Mouse (Mus musculus) liver, embryonic 13.5 days (tissue): ENCODE results near the gene Dido1. TPM values are rescaled to one million over a fixed set of nuclear protein-coding genes. Genes with fewer than 3 reads are reported as not detected.
"Not testable (repeated sequence)": the region's sequence is repeated elsewhere in the genome, so short reads cannot be mapped to it uniquely, and the experiment has no call there.

Experiments used
- ATAC-seq: fragments of 200-750 bp; cut with Nextera tagmentation; 2 replicates; pipeline ENCODE4 v1.8.0; 2017; ENCODE audit warnings: low read depth, mild to moderate bottlenecking, moderate number of reproducible peaks, moderate library complexity
- DNase-seq: peaks from one replicate; pipeline ENCODE4 v3.0.0; 2022
- H3K27ac ChIP-seq: fragments of 300-500 bp; sonication (generic); 2 replicates; pipeline ENCODE4 v1.5.1; 2015; ENCODE audit warnings: moderate library complexity, mild to moderate bottlenecking, inconsistent platforms
- H3K27me3 ChIP-seq: fragments of 300-500 bp; sonication (generic); 2 replicates; pipeline ENCODE4 v1.6.1; 2015; ENCODE audit warnings: mild to moderate bottlenecking, inconsistent platforms
- H3K36me3 ChIP-seq: fragments of 300-500 bp; sonication (generic); 2 replicates; pipeline ENCODE4 v1.6.1; 2015; ENCODE audit warnings: mild to moderate bottlenecking, inconsistent platforms
- H3K4me1 ChIP-seq: fragments of 300-500 bp; sonication (generic); replicated peaks from 2 replicates; pipeline ENCODE4 v1.6.1; 2015; ENCODE audit warnings: inconsistent platforms
- H3K4me2 ChIP-seq: fragments of 300-500 bp; sonication (generic); 2 replicates; pipeline ENCODE4 v1.6.1; 2015; ENCODE audit warnings: inconsistent platforms, mild to moderate bottlenecking, moderate library complexity
- H3K4me3 ChIP-seq: fragments of 300-500 bp; sonication (generic); replicated peaks from 2 replicates; pipeline ENCODE4 v1.5.1; 2015; ENCODE audit warnings: mild to moderate bottlenecking, inconsistent platforms
- H3K9ac ChIP-seq: fragments of 300-500 bp; sonication (generic); 2 replicates; pipeline ENCODE4 v1.6.1; 2015; ENCODE audit warnings: mild to moderate bottlenecking, inconsistent platforms
- H3K9me3 ChIP-seq: fragments of 300-500 bp; sonication (generic); replicated peaks from 2 replicates; pipeline ENCODE4 v1.6.1; 2016; ENCODE audit warnings: inconsistent platforms
- WGBS: fragments of 180-500 bp; shearing (Covaris S2); methylation state at CpG from one replicate; pipeline ENCODE4 v1.1.7; 2015; ENCODE audit not compliant: insufficient replicate concordance; 5-methylcytosine and 5-hydroxymethylcytosine counted together
- polyA plus RNA-seq: library from polyadenylated mRNA; unstranded; fragments of >200 nt; fragmentation: Nextera tagmentation; extraction: Ambion mirVana; gene quantifications from 2 replicates; pipeline ENCODE4 v1.2.1, GENCODE M21; 2015

The Dido1 gene
- polyA plus RNA-seq, 1 experiment from 2014 or later: 10.1 TPM

DNA sequence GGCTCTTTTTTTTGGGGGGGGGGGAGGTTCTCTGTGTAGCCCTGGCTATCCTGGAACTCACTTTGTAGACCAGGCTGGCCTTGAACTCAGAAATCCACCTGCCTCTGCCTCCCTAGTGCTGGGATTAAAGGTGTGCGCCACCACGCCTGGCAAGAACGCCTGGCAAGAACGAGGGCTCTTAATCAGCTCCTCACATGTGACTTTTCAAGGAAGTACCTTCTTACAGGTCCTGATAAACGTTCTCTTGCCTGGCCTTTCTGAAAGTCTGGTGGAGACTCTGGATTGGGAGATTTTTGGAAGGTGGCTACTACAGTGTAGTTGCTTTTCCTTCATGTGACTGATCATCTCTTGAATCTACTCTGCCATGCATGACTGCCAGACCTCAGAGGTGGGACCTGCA, 12.9 kb upstream of the Dido1 start:
- Histone ChIP-seq H3K4me1 (peaks cover 51% of the 10 kb centered on the region), H3K27ac (0 out of 2 replicates have a peak overlapping the region, but pooled peaks have one; percentile 23), H3K36me3 (peaks cover 66% of the 10 kb centered on the region)
- not testable (repeated sequence) for DNase-seq, H3K9ac ChIP-seq, H3K4me3 ChIP-seq, H3K4me2 ChIP-seq, H3K9me3 ChIP-seq, ATAC-seq, H3K27me3 ChIP-seq
- WGBS: 56% methylated on average over 5 of the region's 5 CpGs

DNA sequence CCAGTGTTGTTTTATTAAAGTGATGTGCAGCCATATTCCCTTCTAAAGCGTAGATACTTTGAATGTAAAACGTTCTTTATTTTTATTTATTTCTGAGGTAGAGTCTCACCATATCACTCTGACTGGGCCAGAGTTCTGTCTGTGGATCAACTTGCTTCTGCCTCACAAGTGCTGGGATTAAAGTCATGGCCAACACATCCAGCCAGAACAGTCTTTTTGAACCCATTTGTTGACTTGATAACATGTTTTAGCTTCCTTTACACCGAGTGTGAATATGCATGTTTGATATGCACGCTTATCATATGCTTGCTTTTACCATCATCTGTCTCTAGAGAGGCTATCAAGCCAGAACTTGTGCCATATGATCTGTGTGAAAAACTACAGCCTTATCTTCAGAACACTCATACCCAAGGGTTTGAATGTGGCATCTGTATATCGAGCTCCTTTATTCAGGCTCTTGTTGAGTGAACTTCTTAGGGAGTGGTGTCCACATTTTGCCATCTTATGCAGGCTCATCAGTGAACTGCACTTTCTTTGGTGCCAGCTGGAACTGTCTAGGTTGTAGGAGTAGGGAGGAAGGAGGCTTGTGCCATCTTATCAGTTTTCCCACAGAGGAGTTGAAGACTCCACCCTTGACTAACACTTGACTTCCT, 2.4 kb upstream of the Dido1 start:
- Histone ChIP-seq H3K9me3 (no peaks in the 10 kb centered on the region), H3K4me1 (peaks cover 48% of the 10 kb centered on the region), H3K36me3 (peaks cover 44% of the 10 kb centered on the region), H3K27me3 (no peaks in the 10 kb centered on the region), H3K4me3 (peak overlapping the region; percentile 99), H3K27ac (peak overlapping the region; percentile 99), H3K4me2 (peak overlapping the region; percentile 86), H3K9ac (peak overlapping the region; percentile 100)
- peak; percentile 79 for ATAC-seq
- WGBS: 25% methylated on average over 5 of the region's 5 CpGs
- DNase-seq: peak; percentile 75

DNA sequence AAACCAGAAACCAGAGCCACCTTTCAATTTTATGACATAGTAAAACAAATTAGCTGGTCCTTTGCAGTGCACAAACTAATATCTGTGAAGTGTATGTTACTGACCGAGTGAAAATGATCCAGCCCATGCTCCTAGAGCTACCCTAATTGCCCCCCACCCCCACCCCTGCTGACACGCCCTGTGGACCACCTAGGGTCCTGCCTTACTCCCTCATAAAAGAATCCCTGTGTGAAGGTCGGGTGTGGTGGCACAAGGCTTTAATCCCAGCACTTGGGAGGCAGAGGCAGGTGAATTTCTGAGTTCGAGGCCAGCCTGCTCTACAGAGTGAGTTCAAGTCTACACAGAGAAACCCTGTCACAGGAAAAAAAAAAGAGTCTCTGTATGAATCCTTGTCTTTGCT, 1.7 kb upstream of the Dido1 start:
- Histone ChIP-seq H3K27me3 (no peaks in the 10 kb centered on the region), H3K4me3 (peak overlapping the region; percentile 99), H3K9me3 (no peaks in the 10 kb centered on the region), H3K4me1 (peaks cover 54% of the 10 kb centered on the region), H3K27ac (peak overlapping the region; percentile 99), H3K9ac (peak overlapping the region; percentile 100), H3K36me3 (peaks cover 44% of the 10 kb centered on the region), H3K4me2 (peak overlapping the region; percentile 86)
- ATAC-seq: no peak
- DNase-seq: no peak
- 41% methylated on average over 4 of the region's 4 CpGs for WGBS

DNA sequence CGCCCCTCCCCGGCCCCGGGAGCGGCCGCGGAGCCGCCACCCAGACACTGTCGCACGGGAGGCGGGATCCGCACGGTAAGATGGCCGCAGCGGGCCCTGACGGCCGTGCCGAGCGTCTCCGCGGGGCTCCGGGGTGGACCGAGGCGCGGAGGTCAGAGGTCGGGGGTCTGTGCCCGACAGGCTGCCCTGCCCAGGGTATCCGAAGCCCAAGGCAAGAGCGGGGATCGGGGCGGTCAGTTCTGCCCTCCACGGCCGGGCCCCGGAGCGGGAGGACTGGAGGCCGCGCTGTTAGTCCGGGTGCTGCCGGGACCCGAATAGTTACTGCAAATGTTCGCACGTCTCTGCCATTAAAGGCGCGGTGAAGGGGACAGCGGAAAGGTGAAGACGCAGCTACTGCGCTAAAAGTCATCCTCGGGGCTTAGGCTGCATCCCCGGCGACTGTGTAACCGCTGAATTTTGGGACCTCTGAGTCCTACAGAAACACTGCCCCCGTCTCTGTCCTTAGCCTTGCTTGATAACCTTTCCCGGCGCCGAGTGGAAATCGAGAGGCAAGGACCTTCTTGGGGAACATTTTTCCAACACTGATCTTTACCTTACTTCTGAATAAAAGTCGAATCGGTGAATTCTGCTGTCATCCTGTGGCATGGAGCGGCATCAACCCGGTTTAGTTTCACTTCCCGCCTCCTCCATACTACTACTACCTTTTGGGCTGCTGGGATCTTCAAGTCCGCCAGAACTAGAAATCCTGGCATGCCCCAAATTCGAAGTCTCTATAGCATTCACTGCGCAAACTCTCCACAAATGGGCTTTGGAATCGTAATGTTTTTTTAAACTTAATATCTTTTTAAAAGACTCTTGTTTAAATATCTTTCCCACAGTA, 717 bp upstream of the Dido1 start:
- Histone ChIP-seq H3K27me3 (no peaks in the 10 kb centered on the region), H3K9me3 (no peaks in the 10 kb centered on the region)
- DNase-seq: no peak

DNA sequence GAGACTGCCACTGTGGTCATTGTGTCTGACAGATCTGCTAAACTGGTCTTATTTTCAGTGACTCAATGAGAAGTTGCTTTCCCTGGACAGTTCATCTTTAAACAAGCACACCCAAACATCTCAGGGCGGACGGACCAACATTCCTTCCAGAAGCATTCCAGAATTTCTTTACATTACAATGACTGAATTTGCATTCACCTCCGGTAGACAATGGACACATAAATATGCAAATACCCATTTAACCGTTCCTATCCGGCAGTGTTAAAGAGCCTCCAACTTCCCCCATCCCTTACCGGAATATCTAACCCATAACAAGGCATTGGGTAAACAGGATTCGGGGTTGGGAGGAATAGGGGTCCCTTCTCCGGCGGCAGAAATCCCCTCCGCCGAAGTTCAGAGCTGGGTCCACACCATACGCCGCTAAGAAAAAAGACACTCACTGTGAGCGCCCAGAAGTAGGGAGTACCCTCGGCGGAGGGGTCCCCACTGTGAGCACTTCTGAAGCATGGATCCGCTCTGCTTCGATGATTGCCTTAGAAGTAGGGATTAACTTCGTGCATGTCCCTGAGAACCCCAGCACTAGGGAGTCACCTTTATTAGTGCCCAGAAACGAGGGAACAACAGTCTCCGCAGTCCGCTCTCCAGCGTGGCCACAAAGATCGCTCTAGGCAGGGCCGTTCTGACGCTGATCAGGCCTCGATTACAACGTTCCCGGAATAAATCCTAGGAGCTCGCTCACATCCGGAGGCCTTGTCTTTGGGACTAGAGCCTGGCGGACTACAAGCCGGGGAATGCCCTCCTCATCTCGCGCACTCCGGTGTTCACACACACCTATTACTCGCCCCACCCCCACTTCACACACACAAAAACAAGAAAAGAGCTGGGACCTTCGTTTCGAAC, 526 bp downstream of the Dido1 start:
- H3K4me3 ChIP-seq: peak overlapping the region; percentile 99
- H3K27ac ChIP-seq: peak overlapping the region; percentile 93
- DNase-seq (no peak), ATAC-seq (peak; percentile 1)
- H3K9me3 ChIP-seq: no peaks in the 10 kb centered on the region
- peaks cover 43% of the 10 kb centered on the region for H3K36me3 ChIP-seq
- peaks cover 75% of the 10 kb centered on the region for H3K4me1 ChIP-seq
- WGBS: under 1% methylated on average over 39 of the region's 39 CpGs
- H3K9ac ChIP-seq: peak overlapping the region; percentile 93
- no peaks in the 10 kb centered on the region for H3K27me3 ChIP-seq
- peak overlapping the region; percentile 76 for H3K4me2 ChIP-seq

More for the DNA sequence above, 717 bp upstream of the Dido1 start:
- Histone ChIP-seq H3K27ac (peak overlapping the region; percentile 99), H3K4me1 (peaks cover 63% of the 10 kb centered on the region), H3K9ac (peak overlapping the region; percentile 100), H3K36me3 (peaks cover 44% of the 10 kb centered on the region), H3K4me3 (peak overlapping the region; percentile 99), H3K4me2 (peak overlapping the region; percentile 86)
- WGBS: under 1% methylated on average over 58 of the region's 64 CpGs
- ATAC-seq: no peak

DNA sequence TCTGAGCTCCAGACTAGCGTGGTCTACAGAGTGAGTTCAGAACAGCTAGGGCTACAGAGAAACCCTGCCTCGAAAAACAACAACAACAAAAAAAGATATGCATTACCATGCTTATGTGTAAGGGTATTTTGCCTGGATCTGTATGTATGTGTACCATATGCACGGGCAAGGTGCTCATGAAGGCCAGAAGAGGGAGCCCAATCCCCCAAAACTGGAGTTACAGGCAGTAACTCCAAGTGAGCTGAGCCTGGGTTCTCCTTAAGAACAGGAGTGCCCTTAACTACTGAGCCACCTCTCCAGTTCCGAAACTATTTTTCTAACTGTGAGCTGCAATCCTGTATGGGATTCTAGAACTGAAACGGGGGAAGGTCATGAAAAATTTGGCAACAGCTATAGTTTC, 3.8 kb downstream of the Dido1 start:
- Histone ChIP-seq H3K27me3 (no peaks in the 10 kb centered on the region), H3K9me3 (no peaks in the 10 kb centered on the region), H3K9ac (0 out of 2 replicates have a peak overlapping the region, but pooled peaks have one; percentile 97), H3K4me1 (peaks cover 69% of the 10 kb centered on the region), H3K4me3 (0 out of 2 replicates have a peak overlapping the region, but pooled peaks have one; percentile 2), H3K4me2 (0 out of 2 replicates have a peak overlapping the region, but pooled peaks have one; percentile 10), H3K36me3 (peaks cover 27% of the 10 kb centered on the region), H3K27ac (peak overlapping the region; percentile 93; the same call in 1 of the 2 replicates)
- ATAC-seq: no peak
- no peak for DNase-seq
- 80% methylated on average over 5 of the region's 5 CpGs for WGBS

DNA sequence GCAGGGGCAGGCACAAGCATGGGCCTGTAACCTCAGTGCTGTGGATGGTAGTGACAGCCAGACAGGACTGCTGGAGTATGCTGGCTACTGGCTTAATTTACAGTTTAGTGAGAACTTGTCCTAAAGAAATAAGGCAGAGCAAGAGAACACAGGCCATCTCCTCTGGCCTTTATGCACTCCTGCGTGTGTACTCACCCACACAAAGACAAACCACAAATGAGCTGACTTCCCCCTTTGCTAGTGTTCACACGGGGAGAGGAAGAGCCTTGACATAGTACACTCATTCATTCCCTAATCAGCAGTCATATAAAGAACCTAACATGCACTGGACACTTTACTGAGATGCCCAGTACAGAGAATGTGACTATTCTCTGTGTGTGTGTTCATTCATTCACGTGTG, 4.7 kb downstream of the Dido1 start:
- DNase-seq (no peak), ATAC-seq (no peak)
- H3K4me1 ChIP-seq: peaks cover 78% of the 10 kb centered on the region
- H3K36me3 ChIP-seq: peaks cover 27% of the 10 kb centered on the region
- 38% methylated on average over 3 of the region's 3 CpGs for WGBS
- peak overlapping the region; percentile 97 for H3K9ac ChIP-seq
- 0 out of 2 replicates have a peak overlapping the region, but pooled peaks have one; percentile 10 for H3K4me3 ChIP-seq
- no peaks in the 10 kb centered on the region for H3K27me3 ChIP-seq
- peak overlapping the region; percentile 93 for H3K27ac ChIP-seq
- H3K4me2 ChIP-seq: peak overlapping the region; percentile 90
- H3K9me3 ChIP-seq: no peaks in the 10 kb centered on the region

DNA sequence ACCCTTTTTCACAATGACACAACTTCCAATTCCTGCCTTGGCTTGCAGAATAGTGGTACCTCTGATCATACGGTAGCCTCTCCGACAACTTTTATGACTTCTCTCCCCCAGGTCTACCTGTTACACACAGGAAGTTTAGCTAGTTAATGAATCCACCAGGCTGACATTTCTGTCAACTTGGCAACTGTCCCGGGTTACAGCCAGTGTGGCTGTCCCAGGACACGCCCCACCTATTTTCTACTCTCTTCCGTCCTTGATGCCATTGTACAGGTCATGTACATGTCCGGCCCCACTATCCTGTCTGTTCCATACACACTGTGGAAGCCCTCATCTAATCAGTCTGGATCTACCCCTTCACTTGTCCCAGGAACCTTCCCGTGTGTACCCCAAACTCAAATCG, 5.2 kb downstream of the Dido1 start:
- ATAC-seq (no peak), DNase-seq (no peak)
- Histone ChIP-seq H3K36me3 (peaks cover 27% of the 10 kb centered on the region), H3K9me3 (no peaks in the 10 kb centered on the region), H3K4me3 (0 out of 2 replicates have a peak overlapping the region, but pooled peaks have one; percentile 10), H3K27ac (peak overlapping the region; percentile 93), H3K4me2 (peak overlapping the region; percentile 90), H3K4me1 (peaks cover 83% of the 10 kb centered on the region), H3K27me3 (no peaks in the 10 kb centered on the region), H3K9ac (peak overlapping the region; percentile 97)
- WGBS: 60% methylated on average over 8 of the region's 8 CpGs

DNA sequence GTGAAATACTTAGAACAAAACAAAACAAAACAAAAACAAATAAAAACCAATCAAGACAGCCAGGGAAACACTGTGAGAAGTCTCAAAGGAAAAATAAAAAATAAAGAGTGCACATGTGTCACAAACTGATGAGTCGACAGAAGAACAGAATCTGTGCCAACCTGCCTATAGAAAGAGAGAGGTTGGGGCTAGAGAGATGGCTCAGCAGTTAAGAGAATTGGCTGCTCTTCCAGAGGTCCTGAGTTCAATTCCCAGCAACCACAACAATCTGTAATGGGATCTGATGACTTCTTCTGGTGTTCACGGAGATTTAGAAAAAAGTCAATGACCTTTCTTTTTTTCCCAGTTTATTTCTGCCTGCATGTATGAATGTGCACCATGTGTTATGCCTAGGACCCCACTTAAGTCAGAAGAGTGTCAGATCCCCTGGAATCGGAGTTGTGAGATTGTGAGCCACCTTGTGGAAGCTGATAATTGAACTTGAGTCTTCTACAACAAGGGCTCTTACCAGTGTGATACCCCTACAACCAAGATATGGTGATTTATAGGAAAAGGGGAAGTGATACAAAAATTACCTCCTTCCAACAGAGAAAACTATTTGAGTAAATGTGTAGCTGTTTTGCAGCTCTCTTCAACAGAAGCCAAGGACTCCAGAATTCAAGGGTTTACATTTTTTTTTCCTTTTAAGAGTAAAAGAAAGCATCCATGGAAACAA, 6.0 kb downstream of the Dido1 start:
- DNase-seq (no peak), ATAC-seq (no peak)
- Histone ChIP-seq H3K27ac (peak overlapping the region; percentile 93), H3K4me2 (peak overlapping the region; percentile 90), H3K36me3 (peaks cover 27% of the 10 kb centered on the region), H3K27me3 (no peaks in the 10 kb centered on the region), H3K4me3 (peak overlapping the region; percentile 86; the same call in 1 of the 2 replicates), H3K9me3 (no peaks in the 10 kb centered on the region), H3K9ac (peak overlapping the region; percentile 97; the same call in 1 of the 2 replicates), H3K4me1 (peaks cover 91% of the 10 kb centered on the region)
- WGBS: 49% methylated on average over 3 of the region's 3 CpGs

DNA sequence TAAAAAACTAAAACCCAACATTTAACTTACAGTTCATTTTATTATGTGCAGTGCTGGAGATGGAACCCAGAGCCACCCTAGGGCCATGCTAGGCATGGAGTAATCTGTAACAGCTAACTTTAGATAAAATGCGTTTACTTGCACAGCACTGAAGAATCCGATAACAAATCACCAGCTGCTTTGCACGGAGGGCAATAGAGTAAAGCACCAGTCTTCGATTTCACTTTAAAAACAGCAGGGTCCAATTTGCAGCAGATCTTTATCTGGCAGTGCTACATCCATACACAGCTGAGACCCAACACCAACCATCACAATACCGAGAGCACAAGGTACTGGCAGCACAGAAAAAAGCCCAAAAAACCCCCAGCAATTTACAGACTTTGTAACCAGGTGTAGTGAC, 6.6 kb downstream of the Dido1 start:
- Histone ChIP-seq H3K27me3 (no peaks in the 10 kb centered on the region), H3K36me3 (peaks cover 27% of the 10 kb centered on the region), H3K4me1 (peaks cover 91% of the 10 kb centered on the region), H3K4me3 (peak overlapping the region; percentile 86; the same call in 1 of the 2 replicates), H3K9ac (peak overlapping the region; percentile 97), H3K27ac (peak overlapping the region; percentile 93), H3K9me3 (no peaks in the 10 kb centered on the region), H3K4me2 (peak overlapping the region; percentile 90)
- DNase-seq (no peak), ATAC-seq (no peak)
- 33% methylated on average over 5 of the region's 5 CpGs for WGBS
